Mouse (Mus musculus): Measurements from ENCODE around the gene Pxylp1. TPM values are rescaled to one million over a fixed set of nuclear protein-coding genes. Genes with fewer than 3 reads are reported as not detected.

Pxylp1 gene
- polyA plus RNA-seq, 1 experiment from 2014 or later = 27.9 TPM

GRCm38 (mm10) chr9:96851634-96852033 lies 40.8 kb downstream of the Pxylp1 start:
- Histone ChIP-seq H3K27me3 (no peaks in the 10 kb centered on the region), H3K4me3 (no peak overlapping the region), H3K36me3 (no peaks in the 10 kb centered on the region), H3K4me1 (peaks cover 7% of the 10 kb centered on the region; the same call in 1 of the 2 replicates), H3K9me3 (no peaks in the 10 kb centered on the region), H3K9ac (no peak overlapping the region), H3K4me2 (no peak overlapping the region), H3K27ac (no peak overlapping the region)
- no peak for ATAC-seq (ENCODE audit: insufficient number of reproducible peaks, low FRiP score, low TSS enrichment, low read depth)
- 71% methylated on average over 7 of the region's 7 CpGs for WGBS

GRCm38 (mm10) chr9:96851036-96851435 lies 41.4 kb downstream of the Pxylp1 start:
- H3K27ac ChIP-seq = no peak overlapping the region
- no peak overlapping the region for H3K4me2 ChIP-seq
- no peak overlapping the region for H3K4me3 ChIP-seq
- peaks cover 7% of the 10 kb centered on the region; the same call in 1 of the 2 replicates for H3K4me1 ChIP-seq
- 79% methylated on average over 7 of the region's 7 CpGs for WGBS
- no peaks in the 10 kb centered on the region for H3K36me3 ChIP-seq
- ATAC-seq (ENCODE audit: insufficient number of reproducible peaks, low FRiP score, low TSS enrichment, low read depth) = no peak
- H3K27me3 ChIP-seq = no peaks in the 10 kb centered on the region
- no peak overlapping the region for H3K9ac ChIP-seq
- H3K9me3 ChIP-seq = no peaks in the 10 kb centered on the region

- H3K27ac ChIP-seq = no peak overlapping the region
- 45% methylated on average over 5 of the region's 5 CpGs for WGBS
- H3K9ac ChIP-seq = 0 out of 2 replicates have a peak overlapping the region, but pooled peaks have one; percentile 14
- no peak overlapping the region for H3K4me2 ChIP-seq
- no peak for ATAC-seq (ENCODE audit: insufficient number of reproducible peaks, low FRiP score, low TSS enrichment, low read depth)
- no peak overlapping the region for H3K4me3 ChIP-seq
- no peaks in the 10 kb centered on the region for H3K9me3 ChIP-seq
- no peaks in the 10 kb centered on the region for H3K36me3 ChIP-seq
- H3K27me3 ChIP-seq = no peaks in the 10 kb centered on the region
- peaks cover 15% of the 10 kb centered on the region; the same call in 1 of the 2 replicates for H3K4me1 ChIP-seq
These were observed 43.5 kb downstream of the Pxylp1 start for GRCm38 (mm10) chr9:96849012-96849411.

GRCm38 (mm10) chr9:96846361-96846760 lies 46.1 kb downstream of the Pxylp1 start:
- Histone ChIP-seq H3K4me2 (no peak overlapping the region), H3K4me3 (no peak overlapping the region), H3K36me3 (no peaks in the 10 kb centered on the region), H3K9ac (no peak overlapping the region), H3K27me3 (no peaks in the 10 kb centered on the region), H3K9me3 (no peaks in the 10 kb centered on the region), H3K27ac (peak overlapping the region; percentile 30; the same call in 1 of the 2 replicates), H3K4me1 (peaks cover 15% of the 10 kb centered on the region; the same call in 1 of the 2 replicates)
- 68% methylated on average over 8 of the region's 8 CpGs for WGBS
- ATAC-seq (ENCODE audit: insufficient number of reproducible peaks, low FRiP score, low TSS enrichment, low read depth) = no peak

GRCm38 (mm10) chr9:96844798-96845209 lies 47.7 kb downstream of the Pxylp1 start:
- ATAC-seq (ENCODE audit: insufficient number of reproducible peaks, low FRiP score, low TSS enrichment, low read depth) = peak; percentile 71
- no peak overlapping the region for H3K27ac ChIP-seq
- H3K4me1 ChIP-seq = peaks cover 13% of the 10 kb centered on the region; the same call in 1 of the 2 replicates
- no peaks in the 10 kb centered on the region for H3K9me3 ChIP-seq
- no peak overlapping the region for H3K9ac ChIP-seq
- H3K4me3 ChIP-seq = no peak overlapping the region
- no peak overlapping the region for H3K4me2 ChIP-seq
- no peaks in the 10 kb centered on the region for H3K27me3 ChIP-seq
- 47% methylated on average over 3 of the region's 3 CpGs for WGBS
- no peaks in the 10 kb centered on the region for H3K36me3 ChIP-seq

GRCm38 (mm10) chr9:96839376-96839775 lies 53.1 kb downstream of the Pxylp1 start:
- WGBS = 78% methylated on average over 5 of the region's 5 CpGs
- Histone ChIP-seq H3K27ac (no peak overlapping the region), H3K4me1 (peaks cover 29% of the 10 kb centered on the region), H3K27me3 (no peaks in the 10 kb centered on the region), H3K36me3 (no peaks in the 10 kb centered on the region), H3K4me2 (no peak overlapping the region), H3K9me3 (no peaks in the 10 kb centered on the region), H3K9ac (no peak overlapping the region), H3K4me3 (no peak overlapping the region)
- ATAC-seq (ENCODE audit: insufficient number of reproducible peaks, low FRiP score, low TSS enrichment, low read depth) = no peak

- no peak for ATAC-seq (ENCODE audit: insufficient number of reproducible peaks, low FRiP score, low TSS enrichment, low read depth)
These were observed 53.6 kb downstream of the Pxylp1 start for GRCm38 (mm10) chr9:96838864-96839263.

GRCm38 (mm10) chr9:96837781-96838420 lies 54.6 kb downstream of the Pxylp1 start:
- WGBS = 50% methylated on average over 20 of the region's 20 CpGs
- Histone ChIP-seq H3K4me1 (peaks cover 33% of the 10 kb centered on the region), H3K27ac (no peak overlapping the region), H3K4me2 (no peak overlapping the region), H3K27me3 (no peaks in the 10 kb centered on the region), H3K36me3 (no peaks in the 10 kb centered on the region), H3K9ac (no peak overlapping the region), H3K4me3 (no peak overlapping the region), H3K9me3 (no peaks in the 10 kb centered on the region)
- ATAC-seq (ENCODE audit: insufficient number of reproducible peaks, low FRiP score, low TSS enrichment, low read depth) = no peak

More at GRCm38 (mm10) chr9:96838864-96839263, 53.6 kb downstream of the Pxylp1 start:
- H3K36me3 ChIP-seq = no peaks in the 10 kb centered on the region
- H3K27me3 ChIP-seq = no peaks in the 10 kb centered on the region
- H3K27ac ChIP-seq = no peak overlapping the region
- no peak overlapping the region for H3K9ac ChIP-seq
- no peak overlapping the region for H3K4me3 ChIP-seq
- H3K4me2 ChIP-seq = no peak overlapping the region
- WGBS = 35% methylated on average over 10 of the region's 10 CpGs
- H3K4me1 ChIP-seq = peaks cover 27% of the 10 kb centered on the region
- H3K9me3 ChIP-seq = no peaks in the 10 kb centered on the region

GRCm38 (mm10) chr9:96836984-96837383 lies 55.5 kb downstream of the Pxylp1 start:
- Histone ChIP-seq H3K4me1 (peaks cover 33% of the 10 kb centered on the region), H3K9ac (no peak overlapping the region), H3K4me2 (no peak overlapping the region), H3K9me3 (no peaks in the 10 kb centered on the region), H3K27ac (no peak overlapping the region), H3K27me3 (no peaks in the 10 kb centered on the region), H3K36me3 (no peaks in the 10 kb centered on the region), H3K4me3 (no peak overlapping the region)
- WGBS = 39% methylated on average over 8 of the region's 8 CpGs
- ATAC-seq (ENCODE audit: insufficient number of reproducible peaks, low FRiP score, low TSS enrichment, low read depth) = no peak

GRCm38 (mm10) chr9:96835374-96835921 lies 57.0 kb downstream of the Pxylp1 start:
- Histone ChIP-seq H3K4me3 (no peak overlapping the region), H3K9me3 (no peaks in the 10 kb centered on the region), H3K27ac (no peak overlapping the region), H3K9ac (no peak overlapping the region), H3K36me3 (no peaks in the 10 kb centered on the region), H3K4me2 (no peak overlapping the region), H3K27me3 (no peaks in the 10 kb centered on the region), H3K4me1 (peaks cover 33% of the 10 kb centered on the region)
- no peak for ATAC-seq (ENCODE audit: insufficient number of reproducible peaks, low FRiP score, low TSS enrichment, low read depth)
- WGBS = 58% methylated on average over 6 of the region's 6 CpGs

- H3K9me3 ChIP-seq = no peaks in the 10 kb centered on the region
- no peaks in the 10 kb centered on the region for H3K27me3 ChIP-seq
- H3K36me3 ChIP-seq = no peaks in the 10 kb centered on the region
- H3K4me2 ChIP-seq = no peak overlapping the region
- no peak for ATAC-seq (ENCODE audit: insufficient number of reproducible peaks, low FRiP score, low TSS enrichment, low read depth)
- peaks cover 27% of the 10 kb centered on the region for H3K4me1 ChIP-seq
- H3K9ac ChIP-seq = no peak overlapping the region
- whole genome bisulfite sequencing = 57% methylated on average over 5 of the region's 5 CpGs
- H3K4me3 ChIP-seq = no peak overlapping the region
- H3K27ac ChIP-seq = no peak overlapping the region
These were observed 58.9 kb downstream of the Pxylp1 start for GRCm38 (mm10) chr9:96833606-96834005.

GRCm38 (mm10) chr9:96832516-96832915 lies 60.0 kb downstream of the Pxylp1 start:
- H3K36me3 ChIP-seq = no peaks in the 10 kb centered on the region
- H3K4me1 ChIP-seq = peaks cover 23% of the 10 kb centered on the region
- no peaks in the 10 kb centered on the region for H3K9me3 ChIP-seq
- H3K4me3 ChIP-seq = no peak overlapping the region
- ATAC-seq (ENCODE audit: insufficient number of reproducible peaks, low FRiP score, low TSS enrichment, low read depth) = no peak
- H3K4me2 ChIP-seq = no peak overlapping the region
- 64% methylated on average over 4 of the region's 4 CpGs for WGBS
- H3K27ac ChIP-seq = no peak overlapping the region
- H3K27me3 ChIP-seq = no peaks in the 10 kb centered on the region
- no peak overlapping the region for H3K9ac ChIP-seq

All from limb, embryonic 15.5 days (tissue).